Mouse (Mus musculus) kidney, embryonic 15.5 days (tissue): Measurements from ENCODE around the gene Fam89b. TPM values are rescaled to one million over a fixed set of nuclear protein-coding genes. Genes with fewer than 3 reads are reported as not detected.

Experiments
- ATAC-seq: fragments of 200-750 bp; cut with Nextera tagmentation; replicated peaks from 2 replicates; pipeline ENCODE4 v1.8.0; 2017; ENCODE audit warnings: moderate TSS enrichment; ENCODE audit not compliant: low FRiP score
- H3K27ac ChIP-seq: fragments of 300-500 bp; sonication (generic); 2 replicates; pipeline ENCODE4 v1.5.1; 2015; ENCODE audit warnings: mild to moderate bottlenecking, inconsistent platforms
- H3K27me3 ChIP-seq: fragments of 300-500 bp; sonication (generic); 2 replicates; pipeline ENCODE4 v1.6.1; 2015; ENCODE audit warnings: inconsistent platforms
- H3K36me3 ChIP-seq: fragments of 300-500 bp; sonication (generic); 2 replicates; pipeline ENCODE4 v1.6.1; 2015; ENCODE audit warnings: inconsistent platforms
- H3K4me1 ChIP-seq: fragments of 300-500 bp; sonication (generic); 2 replicates; pipeline ENCODE4 v1.6.1; 2015; ENCODE audit warnings: inconsistent platforms
- H3K4me2 ChIP-seq: fragments of 300-500 bp; sonication (generic); 2 replicates; pipeline ENCODE4 v1.6.1; 2015; ENCODE audit warnings: moderate library complexity, mild to moderate bottlenecking, inconsistent platforms
- H3K4me3 ChIP-seq: fragments of 300-500 bp; sonication (generic); replicated peaks from 2 replicates; pipeline ENCODE4 v1.5.1; 2015; ENCODE audit warnings: mild to moderate bottlenecking, inconsistent platforms
- H3K9ac ChIP-seq: fragments of 300-500 bp; sonication (generic); 2 replicates; pipeline ENCODE4 v1.6.1; 2015; ENCODE audit warnings: mild to moderate bottlenecking, inconsistent platforms
- H3K9me3 ChIP-seq: fragments of 300-500 bp; sonication (generic); replicated peaks from 2 replicates; pipeline ENCODE4 v1.6.1; 2016; ENCODE audit warnings: inconsistent platforms
- WGBS: fragments of 180-500 bp; shearing (Covaris S2); methylation state at CpG from one replicate; pipeline ENCODE4 v1.1.7; 2015; ENCODE audit warnings: mixed read lengths; 5-methylcytosine and 5-hydroxymethylcytosine counted together
- polyA plus RNA-seq: library from polyadenylated mRNA; unstranded; fragments of >200 nt; fragmentation: Nextera tagmentation; extraction: Ambion mirVana; gene quantifications from 2 replicates; pipeline ENCODE4 v1.2.1, GENCODE M21; 2015

The Fam89b gene
- 89.0 and 91.4 TPM in 2 replicates for polyA plus RNA-seq

GRCm38 (mm10) chr19:5729444-5729815, at the start of gene Fam89b:
Fam89b (minus strand) TSS chr19:5729653.
- H3K27ac ChIP-seq, result peak within 1 kb of the TSS; percentile 94

GRCm38 (mm10) chr19:5778312-5778711, 48.9 kb upstream of the Fam89b start:
- no peak overlapping the region for H3K4me3 ChIP-seq
- no peak overlapping the region for H3K27ac ChIP-seq
- no peak overlapping the region for H3K4me2 ChIP-seq
- no peaks in the 10 kb centered on the region for H3K36me3 ChIP-seq
- no peaks in the 10 kb centered on the region for H3K4me1 ChIP-seq
- no peak for ATAC-seq
- H3K27me3 ChIP-seq, result no peaks in the 10 kb centered on the region
- WGBS, result 64% methylated on average over 8 of the region's 8 CpGs
- H3K9ac ChIP-seq, result no peak overlapping the region
- H3K9me3 ChIP-seq, result no peaks in the 10 kb centered on the region

More at GRCm38 (mm10) chr19:5729444-5729815, at the start of gene Fam89b:
- ATAC-seq, result peak; percentile 73
- Histone ChIP-seq H3K4me3 (peak within 1 kb of the TSS; percentile 97), H3K4me1 (peaks cover 66% of the 10 kb centered on the region), H3K9me3 (no peaks in the 10 kb centered on the region), H3K27me3 (no peaks in the 10 kb centered on the region), H3K4me2 (peak within 1 kb of the TSS; percentile 87), H3K9ac (peak within 1 kb of the TSS; percentile 97), H3K36me3 (peaks cover 4% of the 10 kb centered on the region; the same call in 1 of the 2 replicates)
- WGBS, result under 1% methylated on average over 37 of the region's 37 CpGs

GRCm38 (mm10) chr19:5777387-5778032, 48.1 kb upstream of the Fam89b start:
- ATAC-seq, result no peak
- no peak overlapping the region for H3K9ac ChIP-seq
- WGBS, result 74% methylated on average over 9 of the region's 9 CpGs
- H3K4me2 ChIP-seq, result no peak overlapping the region
- H3K36me3 ChIP-seq, result no peaks in the 10 kb centered on the region
- no peaks in the 10 kb centered on the region for H3K4me1 ChIP-seq
- H3K27me3 ChIP-seq, result no peaks in the 10 kb centered on the region
- no peaks in the 10 kb centered on the region for H3K9me3 ChIP-seq
- H3K4me3 ChIP-seq, result no peak overlapping the region
- H3K27ac ChIP-seq, result no peak overlapping the region

DNA sequence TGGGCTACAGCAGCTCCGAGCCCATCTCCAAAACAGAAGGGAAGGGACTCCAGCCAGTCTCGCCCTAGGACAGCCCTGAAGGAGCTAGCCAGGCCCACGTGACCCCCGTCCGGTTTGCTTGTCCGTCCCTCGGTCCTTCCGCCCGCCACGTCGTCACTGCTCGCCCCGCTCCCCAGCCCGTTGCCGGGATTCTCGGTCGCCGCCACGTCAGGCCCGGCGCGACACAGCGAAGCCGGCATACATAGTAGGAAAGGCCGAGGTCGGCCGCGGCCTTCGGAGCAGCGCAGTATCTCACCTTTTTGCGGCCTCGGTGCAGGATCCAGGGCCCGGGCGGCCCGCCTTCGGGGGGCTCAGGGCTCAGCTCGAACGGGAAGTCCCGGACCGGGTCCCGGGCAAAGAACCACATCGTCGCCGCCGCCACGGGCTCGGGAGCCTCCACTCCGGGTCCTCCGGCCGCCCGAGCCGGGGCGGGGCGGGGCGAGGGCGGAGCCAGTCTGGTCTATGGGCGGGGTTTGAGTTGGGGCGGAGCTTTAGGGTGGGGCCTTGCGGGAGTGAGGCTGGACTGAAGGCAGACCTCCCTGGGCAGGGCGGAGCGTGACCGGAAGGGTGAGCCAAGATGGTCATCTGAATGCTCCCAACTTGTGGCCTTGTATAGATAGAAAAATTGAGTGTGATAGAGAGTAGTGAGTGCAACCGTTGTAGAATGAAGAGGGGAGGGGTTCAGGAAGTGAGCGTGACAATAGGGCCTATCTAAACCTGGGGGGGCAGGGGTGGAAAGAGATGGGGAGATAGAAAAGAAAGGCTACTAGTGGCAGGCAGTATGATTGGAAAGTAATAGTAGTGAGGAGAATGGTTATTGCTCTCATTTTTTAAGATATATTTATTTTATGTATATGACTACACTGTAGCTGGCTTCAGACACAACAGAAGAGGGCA, 41.7 kb upstream of the Fam89b start, which contains the start of gene Scyl1:
Scyl1 (minus strand) TSS at position 495 of the 936 bp plus-strand sequence.
- ATAC-seq, result peak; percentile 96
- Histone ChIP-seq H3K4me2 (peak within 1 kb of the TSS; percentile 90), H3K27ac (peak within 1 kb of the TSS; percentile 77), H3K4me3 (peak within 1 kb of the TSS; percentile 58), H3K4me1 (peaks cover 24% of the 10 kb centered on the region), H3K9me3 (no peaks in the 10 kb centered on the region), H3K36me3 (peaks cover 37% of the 10 kb centered on the region), H3K9ac (peak within 1 kb of the TSS; percentile 62), H3K27me3 (no peaks in the 10 kb centered on the region)
- under 1% methylated on average over 64 of the region's 64 CpGs for WGBS

GRCm38 (mm10) chr19:5770311-5770710, 40.9 kb upstream of the Fam89b start:
- no peak for ATAC-seq
- peak overlapping the region; percentile 77 for H3K27ac ChIP-seq
- WGBS, result 30% methylated on average over 9 of the region's 9 CpGs

GRCm38 (mm10) chr19:5767271-5767670, 37.8 kb upstream of the Fam89b start:
- 75% methylated on average over 4 of the region's 4 CpGs for WGBS
- Histone ChIP-seq H3K9me3 (no peaks in the 10 kb centered on the region), H3K27me3 (no peaks in the 10 kb centered on the region), H3K4me1 (peaks cover 24% of the 10 kb centered on the region), H3K9ac (no peak overlapping the region), H3K27ac (no peak overlapping the region), H3K4me2 (no peak overlapping the region), H3K36me3 (peaks cover 75% of the 10 kb centered on the region), H3K4me3 (no peak overlapping the region)
- no peak for ATAC-seq

More at GRCm38 (mm10) chr19:5770311-5770710, 40.9 kb upstream of the Fam89b start:
- Histone ChIP-seq H3K27me3 (no peaks in the 10 kb centered on the region), H3K4me3 (peak overlapping the region; percentile 58), H3K4me2 (peak overlapping the region; percentile 90), H3K9ac (peak overlapping the region; percentile 62), H3K36me3 (peaks cover 46% of the 10 kb centered on the region), H3K9me3 (no peaks in the 10 kb centered on the region), H3K4me1 (peaks cover 24% of the 10 kb centered on the region)

DNA sequence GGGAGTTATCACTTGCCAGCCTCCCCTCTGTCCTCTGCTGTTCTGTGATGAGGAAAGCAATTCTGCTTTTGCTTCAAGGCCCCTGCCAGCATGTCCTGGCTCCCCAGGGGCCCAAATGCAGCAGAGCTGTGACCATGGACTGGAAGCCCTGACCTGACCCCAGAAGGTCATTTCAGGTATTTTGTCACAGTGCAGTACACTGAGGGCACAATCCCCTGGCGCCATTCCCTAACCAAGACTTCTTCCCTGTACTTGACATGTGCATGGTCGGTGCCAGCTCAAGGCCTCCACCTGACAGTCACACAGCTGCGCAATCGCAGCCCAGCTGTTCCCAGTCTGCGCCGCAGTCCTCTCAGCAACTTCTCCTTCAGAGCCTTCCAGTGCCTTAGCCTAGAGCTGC, 33.7 kb upstream of the Fam89b start:
- H3K9me3 ChIP-seq, result no peaks in the 10 kb centered on the region
- peaks cover 4% of the 10 kb centered on the region; the same call in 1 of the 2 replicates for H3K27me3 ChIP-seq
- no peak for ATAC-seq
- H3K4me1 ChIP-seq, result peaks cover 4% of the 10 kb centered on the region; the same call in 1 of the 2 replicates
- H3K4me2 ChIP-seq, result no peak overlapping the region
- WGBS, result 90% methylated on average over 6 of the region's 6 CpGs
- H3K27ac ChIP-seq, result no peak overlapping the region
- peaks cover 98% of the 10 kb centered on the region for H3K36me3 ChIP-seq
- no peak overlapping the region for H3K9ac ChIP-seq
- no peak overlapping the region for H3K4me3 ChIP-seq

- H3K27ac ChIP-seq, result no peak overlapping the region
- 89% methylated on average over 14 of the region's 14 CpGs for WGBS
- H3K9ac ChIP-seq, result no peak overlapping the region
- peaks cover 69% of the 10 kb centered on the region for H3K36me3 ChIP-seq
- no peak overlapping the region for H3K4me3 ChIP-seq
- H3K9me3 ChIP-seq, result no peaks in the 10 kb centered on the region
- H3K4me1 ChIP-seq, result peaks cover 16% of the 10 kb centered on the region
- H3K27me3 ChIP-seq, result peaks cover 31% of the 10 kb centered on the region
- ATAC-seq, result no peak
- H3K4me2 ChIP-seq, result no peak overlapping the region
Observed at GRCm38 (mm10) chr19:5758878-5759403, 29.5 kb upstream of the Fam89b start.

DNA sequence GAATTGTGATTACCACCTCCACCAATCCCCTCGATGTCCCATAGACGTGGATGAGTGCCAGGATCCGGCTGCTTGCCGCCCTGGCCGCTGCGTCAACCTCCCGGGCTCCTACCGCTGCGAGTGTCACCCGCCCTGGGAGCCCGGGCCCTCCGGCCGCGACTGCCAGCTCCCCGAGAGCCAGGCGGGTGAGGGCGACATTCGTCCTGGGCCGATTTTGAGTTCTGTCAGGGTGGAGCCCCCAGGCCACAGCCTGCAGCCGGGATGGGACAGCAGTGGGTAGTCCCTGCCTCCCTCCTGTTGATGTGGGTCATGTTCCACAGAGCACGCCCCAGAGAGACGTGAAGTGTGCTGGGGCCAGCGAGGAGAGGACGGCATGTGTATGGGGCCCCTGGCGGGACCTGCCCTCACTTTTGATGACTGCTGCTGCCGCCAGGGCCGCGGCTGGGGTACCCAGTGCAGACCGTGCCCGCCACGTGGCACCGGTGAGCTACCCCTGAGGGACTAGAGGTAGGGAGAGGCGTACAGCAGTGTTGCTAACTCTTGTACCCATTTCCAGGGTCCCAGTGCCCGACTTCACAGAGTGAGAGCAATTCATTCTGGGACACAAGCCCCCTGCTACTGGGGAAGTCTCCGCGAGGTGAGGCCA, 27.7 kb upstream of the Fam89b start:
- H3K27ac ChIP-seq, result no peak overlapping the region
- 14% methylated on average over 36 of the region's 36 CpGs for WGBS
- H3K36me3 ChIP-seq, result peaks cover 52% of the 10 kb centered on the region
- H3K9me3 ChIP-seq, result no peaks in the 10 kb centered on the region
- H3K27me3 ChIP-seq, result peaks cover 37% of the 10 kb centered on the region
- peak overlapping the region; percentile 21; the same call in 1 of the 2 replicates for H3K9ac ChIP-seq
- H3K4me2 ChIP-seq, result peak overlapping the region; percentile 58
- H3K4me1 ChIP-seq, result peaks cover 16% of the 10 kb centered on the region
- peak overlapping the region; percentile 25 for H3K4me3 ChIP-seq
- peak; percentile 44; the same call in 1 of the 2 replicates for ATAC-seq

- peak; percentile 38; the same call in 1 of the 2 replicates for ATAC-seq
- WGBS, result 14% methylated on average over 29 of the region's 29 CpGs
- Histone ChIP-seq H3K4me3 (peak overlapping the region; percentile 25), H3K9ac (peak overlapping the region; percentile 21; the same call in 1 of the 2 replicates), H3K4me1 (peaks cover 22% of the 10 kb centered on the region), H3K27me3 (peaks cover 44% of the 10 kb centered on the region), H3K36me3 (peaks cover 45% of the 10 kb centered on the region), H3K27ac (no peak overlapping the region), H3K4me2 (peak overlapping the region; percentile 58), H3K9me3 (no peaks in the 10 kb centered on the region)
Observed at GRCm38 (mm10) chr19:5756321-5756985, 27.0 kb upstream of the Fam89b start.

GRCm38 (mm10) chr19:5751742-5752141, 22.3 kb upstream of the Fam89b start:
- H3K9ac ChIP-seq, result no peak overlapping the region
- no peaks in the 10 kb centered on the region for H3K36me3 ChIP-seq
- peak; percentile 35; the same call in 1 of the 2 replicates for ATAC-seq
- H3K4me3 ChIP-seq, result peak overlapping the region; percentile 16
- H3K4me1 ChIP-seq, result peaks cover 20% of the 10 kb centered on the region
- no peaks in the 10 kb centered on the region for H3K9me3 ChIP-seq
- 12% methylated on average over 20 of the region's 20 CpGs for WGBS
- H3K4me2 ChIP-seq, result peak overlapping the region; percentile 41
- 0 out of 2 replicates have a peak overlapping the region, but pooled peaks have one; percentile 13 for H3K27ac ChIP-seq
- peaks cover 62% of the 10 kb centered on the region for H3K27me3 ChIP-seq
